Mouse (Mus musculus): ENCODE measurements around the gene Cdh20. TPM values are rescaled to one million over a fixed set of nuclear protein-coding genes. Genes with fewer than 3 reads are reported as not detected.

Cdh20 gene
- polyA plus RNA-seq, 1 experiment = 0.19 TPM

GRCm38 (mm10) chr1:104994612-104994986 is 226.3 kb downstream of the Cdh20 start:
- Histone ChIP-seq H3K4me3 (ENCODE audit: control insufficient read depth, insufficient read depth, low read length) (no peak overlapping the region), H3K27me3 (ENCODE audit: control insufficient read depth, insufficient read depth, low read length) (no peaks in the 10 kb centered on the region), H3K36me3 (ENCODE audit: control insufficient read depth, insufficient read depth, low read length) (no peaks in the 10 kb centered on the region), H3K4me1 (replicated peaks; ENCODE audit: control insufficient read depth, insufficient read depth, low read length) (no peaks in the 10 kb centered on the region), H3K27ac (ENCODE audit: control insufficient read depth, insufficient read depth, low read length) (no peak overlapping the region)
- TF ChIP-seq CTCF (IDR thresholded peaks at IDR 0.05; ENCODE audit: borderline replicate concordance, control insufficient read depth, extremely low read depth, insufficient read depth, low read length, poor library complexity) (no peak), POLR2A (IDR thresholded peaks at IDR 0.05; ENCODE audit: control insufficient read depth, extremely low read depth, insufficient read depth, low read length, poor library complexity) (no peak)
- WGBS = 80% methylated on average over 3 of the region's 3 CpGs
- no peak for DNase-seq

GRCm38 (mm10) chr1:104997814-104998213 is 229.5 kb downstream of the Cdh20 start:
- no peaks in the 10 kb centered on the region for H3K36me3 ChIP-seq (ENCODE audit: control insufficient read depth, insufficient read depth, low read length)
- H3K27me3 ChIP-seq (ENCODE audit: control insufficient read depth, insufficient read depth, low read length) = no peaks in the 10 kb centered on the region
- TF ChIP-seq CTCF (IDR thresholded peaks at IDR 0.05; ENCODE audit: borderline replicate concordance, control insufficient read depth, extremely low read depth, insufficient read depth, low read length, poor library complexity) (no peak), POLR2A (IDR thresholded peaks at IDR 0.05; ENCODE audit: control insufficient read depth, extremely low read depth, insufficient read depth, low read length, poor library complexity) (no peak)
- no peaks in the 10 kb centered on the region for H3K4me1 ChIP-seq (replicated peaks; ENCODE audit: control insufficient read depth, insufficient read depth, low read length)
- H3K27ac ChIP-seq (ENCODE audit: control insufficient read depth, insufficient read depth, low read length) = no peak overlapping the region
- 46% methylated on average over 2 of the region's 2 CpGs for WGBS
- H3K4me3 ChIP-seq (ENCODE audit: control insufficient read depth, insufficient read depth, low read length) = no peak overlapping the region
- no peak for DNase-seq

- no peaks in the 10 kb centered on the region for H3K27me3 ChIP-seq (ENCODE audit: control insufficient read depth, insufficient read depth, low read length)
- H3K36me3 ChIP-seq (ENCODE audit: control insufficient read depth, insufficient read depth, low read length) = no peaks in the 10 kb centered on the region
- no peak for TF ChIP-seq CTCF (IDR thresholded peaks at IDR 0.05; ENCODE audit: borderline replicate concordance, control insufficient read depth, extremely low read depth, insufficient read depth, low read length, poor library complexity)
- no peak for TF ChIP-seq POLR2A (IDR thresholded peaks at IDR 0.05; ENCODE audit: control insufficient read depth, extremely low read depth, insufficient read depth, low read length, poor library complexity)
- H3K27ac ChIP-seq (ENCODE audit: control insufficient read depth, insufficient read depth, low read length) = no peak overlapping the region
- 91% methylated on average over 1 of the region's 1 CpGs for WGBS
- no peak overlapping the region for H3K4me3 ChIP-seq (ENCODE audit: control insufficient read depth, insufficient read depth, low read length)
- no peak for DNase-seq
- no peaks in the 10 kb centered on the region for H3K4me1 ChIP-seq (replicated peaks; ENCODE audit: control insufficient read depth, insufficient read depth, low read length)
Measured at GRCm38 (mm10) chr1:105002179-105002578, 233.8 kb downstream of the Cdh20 start.

- no peak overlapping the region for H3K27ac ChIP-seq (ENCODE audit: control insufficient read depth, insufficient read depth, low read length)
- H3K27me3 ChIP-seq (ENCODE audit: control insufficient read depth, insufficient read depth, low read length) = no peaks in the 10 kb centered on the region
- DNase-seq = no peak
- WGBS = 78% methylated on average over 1 of the region's 1 CpGs
- no peak overlapping the region for H3K4me3 ChIP-seq (ENCODE audit: control insufficient read depth, insufficient read depth, low read length)
- no peak for TF ChIP-seq POLR2A (IDR thresholded peaks at IDR 0.05; ENCODE audit: control insufficient read depth, extremely low read depth, insufficient read depth, low read length, poor library complexity)
- no peak for TF ChIP-seq CTCF (IDR thresholded peaks at IDR 0.05; ENCODE audit: borderline replicate concordance, control insufficient read depth, extremely low read depth, insufficient read depth, low read length, poor library complexity)
- H3K4me1 ChIP-seq (replicated peaks; ENCODE audit: control insufficient read depth, insufficient read depth, low read length) = no peaks in the 10 kb centered on the region
- no peaks in the 10 kb centered on the region for H3K36me3 ChIP-seq (ENCODE audit: control insufficient read depth, insufficient read depth, low read length)
Measured at GRCm38 (mm10) chr1:105003786-105004185, 235.5 kb downstream of the Cdh20 start.

- TF ChIP-seq CTCF (IDR thresholded peaks at IDR 0.05; ENCODE audit: borderline replicate concordance, control insufficient read depth, extremely low read depth, insufficient read depth, low read length, poor library complexity) (no peak), POLR2A (IDR thresholded peaks at IDR 0.05; ENCODE audit: control insufficient read depth, extremely low read depth, insufficient read depth, low read length, poor library complexity) (no peak)
- H3K4me1 ChIP-seq (replicated peaks; ENCODE audit: control insufficient read depth, insufficient read depth, low read length) = no peaks in the 10 kb centered on the region
- no peaks in the 10 kb centered on the region for H3K36me3 ChIP-seq (ENCODE audit: control insufficient read depth, insufficient read depth, low read length)
- H3K27me3 ChIP-seq (ENCODE audit: control insufficient read depth, insufficient read depth, low read length) = no peaks in the 10 kb centered on the region
- no peak overlapping the region for H3K27ac ChIP-seq (ENCODE audit: control insufficient read depth, insufficient read depth, low read length)
- no peak overlapping the region for H3K4me3 ChIP-seq (ENCODE audit: control insufficient read depth, insufficient read depth, low read length)
- 45% methylated on average over 2 of the region's 2 CpGs for WGBS
- no peak for DNase-seq
Measured at GRCm38 (mm10) chr1:105012616-105013015, 244.3 kb downstream of the Cdh20 start.

GRCm38 (mm10) chr1:105013291-105013690 is 245.0 kb downstream of the Cdh20 start:
- Histone ChIP-seq H3K27me3 (ENCODE audit: control insufficient read depth, insufficient read depth, low read length) (no peaks in the 10 kb centered on the region), H3K4me3 (ENCODE audit: control insufficient read depth, insufficient read depth, low read length) (no peak overlapping the region), H3K4me1 (replicated peaks; ENCODE audit: control insufficient read depth, insufficient read depth, low read length) (no peaks in the 10 kb centered on the region), H3K27ac (ENCODE audit: control insufficient read depth, insufficient read depth, low read length) (no peak overlapping the region), H3K36me3 (ENCODE audit: control insufficient read depth, insufficient read depth, low read length) (no peaks in the 10 kb centered on the region)
- 57% methylated on average over 1 of the region's 1 CpGs for WGBS
- TF ChIP-seq CTCF (IDR thresholded peaks at IDR 0.05; ENCODE audit: borderline replicate concordance, control insufficient read depth, extremely low read depth, insufficient read depth, low read length, poor library complexity) = no peak
- no peak for TF ChIP-seq POLR2A (IDR thresholded peaks at IDR 0.05; ENCODE audit: control insufficient read depth, extremely low read depth, insufficient read depth, low read length, poor library complexity)
- no peak for DNase-seq

GRCm38 (mm10) chr1:105041668-105042067 is 273.3 kb downstream of the Cdh20 start:
- 90% methylated on average over 3 of the region's 3 CpGs for whole genome bisulfite sequencing
- H3K4me1 ChIP-seq (replicated peaks; ENCODE audit: control insufficient read depth, insufficient read depth, low read length) = no peaks in the 10 kb centered on the region
- no peak for DNase-seq
- no peak for TF ChIP-seq POLR2A (IDR thresholded peaks at IDR 0.05; ENCODE audit: control insufficient read depth, extremely low read depth, insufficient read depth, low read length, poor library complexity)
- TF ChIP-seq CTCF (IDR thresholded peaks at IDR 0.05; ENCODE audit: borderline replicate concordance, control insufficient read depth, extremely low read depth, insufficient read depth, low read length, poor library complexity) = no peak
- H3K27me3 ChIP-seq (ENCODE audit: control insufficient read depth, insufficient read depth, low read length) = no peaks in the 10 kb centered on the region
- H3K27ac ChIP-seq (ENCODE audit: control insufficient read depth, insufficient read depth, low read length) = no peak overlapping the region
- no peak overlapping the region for H3K4me3 ChIP-seq (ENCODE audit: control insufficient read depth, insufficient read depth, low read length)
- no peaks in the 10 kb centered on the region for H3K36me3 ChIP-seq (ENCODE audit: control insufficient read depth, insufficient read depth, low read length)
